26 mouse cellular contexts compared by ENCODE assay signal in genomic region chr10:91189476-91189875, GRCm38 (mm10). TPM values are rescaled to one million over a fixed set of nuclear protein-coding genes. Genes with fewer than 3 reads are reported as not detected.
DNase-seq lines count a peak whose midpoint lies in the region; ATAC-seq and TF ChIP-seq lines count a peak whose summit lies in the region.
"Had no signal": no experiment of that assay in that cellular context is flagged by ENCODE, and none has a peak within 500 bp of the region (broad histone marks: within the 10 kb centered on the region; RNA-seq: fewer than 3 reads in every experiment).

No protein-coding gene starts in this region.

- H3K27me3 ChIP-seq in lung, postnatal 0 days (replicated peaks; ENCODE audit: insufficient read depth, low read length): no peaks in the 10 kb centered on the region
- H3K27me3 ChIP-seq: embryonic facial prominence, embryonic 12.5 days; midbrain, embryonic 12.5 days; neural tube, embryonic 13.5 days had no signal

- 84% methylated on average over 6 of the region's 6 CpGs for WGBS in lung, postnatal 0 days

- intact Hi-C loops in heart, postnatal 25 days (cut with DNase I): loop anchor here (5.0 to 10.0 kb wide), 2 partner anchors 48 to 1825 kb away; no protein-coding TSS in a partner anchor

- H3K36me3 ChIP-seq in lung, postnatal 0 days (ENCODE audit: insufficient read depth, low read length): no peaks in the 10 kb centered on the region
- H3K36me3 ChIP-seq: embryonic facial prominence, embryonic 12.5 days; midbrain, embryonic 12.5 days; neural tube, embryonic 13.5 days had no signal

- peak; percentile 60 for ATAC-seq in CD4-positive, CD25-positive, alpha-beta regulatory T cell, adult 4 months
- peak; percentile 31; the same call in 1 of the 2 replicates for ATAC-seq in common myeloid progenitor, adult 5-6 weeks (replicated peaks; ENCODE audit: low read depth, poor library complexity, severe bottlenecking)
- ATAC-seq in megakaryocyte progenitor cell, adult 5-6 weeks (replicated peaks; ENCODE audit: poor library complexity): peak; percentile 68
- no peak for ATAC-seq in lung, postnatal 0 days
- ATAC-seq: hindbrain, embryonic 16.5 days; intestine, embryonic 16.5 days had no signal

- H3K9ac ChIP-seq in lung, postnatal 0 days (replicated peaks; ENCODE audit: low read depth): no peak overlapping the region
- H3K9ac ChIP-seq: embryonic facial prominence, embryonic 12.5 days; liver, embryonic 14.5 days; midbrain, embryonic 12.5 days; neural tube, embryonic 13.5 days had no signal

- TF ChIP-seq EP300 in lung, postnatal 0 days (IDR thresholded peaks at IDR 0.05): no peak

- H3K4me2 ChIP-seq in lung, postnatal 0 days (replicated peaks; ENCODE audit: low read depth, low read length): no peak overlapping the region
- H3K4me2 ChIP-seq: embryonic facial prominence, embryonic 12.5 days; midbrain, embryonic 12.5 days; neural tube, embryonic 13.5 days had no signal

- H3K9me3 ChIP-seq in lung, postnatal 0 days (ENCODE audit: low read length): no peaks in the 10 kb centered on the region
- H3K9me3 ChIP-seq: embryonic facial prominence, embryonic 12.5 days; midbrain, embryonic 12.5 days; neural tube, embryonic 13.5 days had no signal

- peaks cover 5% of the 10 kb centered on the region; the same call in 1 of the 2 replicates for H3K4me1 ChIP-seq in lung, postnatal 0 days (ENCODE audit: insufficient read depth, low read depth, low read length)

- DNase-seq in CD4-positive helper T cell, adult 2 months (ENCODE audit: low read depth, low spot score): peak; percentile 74
- DNase-seq in layer of hippocampus, postnatal 14 days (ENCODE audit: low spot score in 2 of 2): no peak
- no peak for DNase-seq in lung, postnatal 0 days (ENCODE audit: low spot score)
- no peak for DNase-seq in heart, postnatal 25 days (ENCODE audit: low spot score)
- DNase-seq: adrenal gland, postnatal 10 days; cerebellum, adult 11-12 months; cerebellum, postnatal 10 days; gastrocnemius, postnatal 14 days; heart, postnatal 14 days; kidney, adult 8-10 months; layer of hippocampus, adult 9-11 months; liver; lung, adult 2 months; lung, postnatal 14 days; thymus, adult 2 months; thymus, postnatal 4 days had no signal

- no peak overlapping the region for H3K27ac ChIP-seq in lung, postnatal 0 days (ENCODE audit: low read length)
- H3K27ac ChIP-seq: embryonic facial prominence, embryonic 12.5 days; kidney, postnatal 0 days; liver, embryonic 14.5 days; midbrain, embryonic 12.5 days; neural tube, embryonic 13.5 days had no signal

- TF ChIP-seq CTCF in lung, postnatal 0 days (IDR thresholded peaks at IDR 0.05): no peak

- H3K4me3 ChIP-seq in lung, postnatal 0 days (ENCODE audit: low read depth, low read length): no peak overlapping the region
- H3K4me3 ChIP-seq: embryonic facial prominence, embryonic 12.5 days; midbrain, embryonic 12.5 days; neural tube, embryonic 13.5 days had no signal

RNA-seq across cellular contexts. Expression of gene Tmpo, which starts 8.4 kb away (rescaled TPM):
- 10 to 100 TPM; 35.8 to 68.9 TPM for polyA plus RNA-seq in CD4-positive, CD25-positive, alpha-beta regulatory T cell, adult 4 months (2017; shearing (Covaris generic))
- 529 and 544 TPM in 2 replicates for total RNA-seq in common myeloid progenitor, adult 5-6 weeks (2017)
- 266 and 302 TPM in 2 replicates for total RNA-seq in megakaryocyte progenitor cell, adult 5-6 weeks (2015)
- total RNA-seq in megakaryocyte progenitor cell, adult 5-6 weeks (2017): 461 and 467 TPM in 2 replicates
- 10 to 100 TPM; 29.6 to 38.5 TPM for total RNA-seq in layer of hippocampus, postnatal 14 days (2021)
- 53.3 and 67.4 TPM in 2 replicates for polyA plus RNA-seq in lung, postnatal 0 days (2015; fragmentation: Nextera tagmentation; extraction: Ambion mirVana)
- 10 to 100 TPM; 40.1 to 45.7 TPM for total RNA-seq in heart, postnatal 25 days (2021)

Comparison
In these comparisons a context has a peak if more than half of its experiments do, and no peak if none do; other contexts are left out.
1. RNA of gene Tmpo, which starts 8.4 kb away (total RNA-seq): 529 to 544 TPM in common myeloid progenitor, adult 5-6 weeks and 266 to 467 TPM in megakaryocyte progenitor cell, adult 5-6 weeks; 40.1 to 45.7 TPM in heart, postnatal 25 days and 29.6 to 38.5 TPM in layer of hippocampus, postnatal 14 days; every median in the first group is over 4 times any median in the second.